Mouse (Mus musculus) stomach, embryonic 15.5 days (tissue): ENCODE results near the gene Rpn2. TPM values are rescaled to one million over a fixed set of nuclear protein-coding genes. Genes with fewer than 3 reads are reported as not detected.

Source experiments
- ATAC-seq: fragments of 200-750 bp; cut with Nextera tagmentation; 2 replicates; pipeline ENCODE4 v1.8.0; 2017; ENCODE audit warnings: low read depth, moderate number of reproducible peaks, moderate TSS enrichment; ENCODE audit not compliant: insufficient read depth, low FRiP score
- H3K27ac ChIP-seq: fragments of 300-500 bp; sonication (generic); 2 replicates; pipeline ENCODE4 v1.5.1; 2015; ENCODE audit warnings: mild to moderate bottlenecking, inconsistent platforms
- H3K27me3 ChIP-seq: fragments of 300-500 bp; sonication (generic); replicated peaks from 2 replicates; pipeline ENCODE4 v1.6.1; 2015; ENCODE audit warnings: inconsistent platforms
- H3K36me3 ChIP-seq: fragments of 300-500 bp; sonication (generic); 2 replicates; pipeline ENCODE4 v1.6.1; 2015; ENCODE audit warnings: inconsistent platforms
- H3K4me1 ChIP-seq: fragments of 300-500 bp; sonication (generic); 2 replicates; pipeline ENCODE4 v1.6.1; 2015; ENCODE audit warnings: inconsistent platforms
- H3K4me2 ChIP-seq: fragments of 300-500 bp; sonication (generic); 2 replicates; pipeline ENCODE4 v1.6.1; 2015; ENCODE audit warnings: mild to moderate bottlenecking, inconsistent platforms
- H3K4me3 ChIP-seq: fragments of 300-500 bp; sonication (generic); replicated peaks from 2 replicates; pipeline ENCODE4 v1.5.1; 2015; ENCODE audit warnings: inconsistent platforms
- H3K9ac ChIP-seq: fragments of 300-500 bp; sonication (generic); 2 replicates; pipeline ENCODE4 v1.6.1; 2015; ENCODE audit warnings: inconsistent platforms
- H3K9me3 ChIP-seq: fragments of 300-500 bp; sonication (generic); 2 replicates; pipeline ENCODE4 v1.6.1; 2016; ENCODE audit warnings: inconsistent platforms
- WGBS: fragments of 180-500 bp; shearing (Covaris S2); methylation state at CpG from one replicate; pipeline ENCODE4 v1.1.7; 2015; 5-methylcytosine and 5-hydroxymethylcytosine counted together
- polyA plus RNA-seq: library from polyadenylated mRNA; unstranded; fragments of >200 nt; fragmentation: Nextera tagmentation; extraction: Ambion mirVana; gene quantifications from 2 replicates; pipeline ENCODE4 v1.2.1, GENCODE M21; 2015

The Rpn2 gene
- polyA plus RNA-seq, 1 experiment from 2014 or later = 308 TPM

DNA sequence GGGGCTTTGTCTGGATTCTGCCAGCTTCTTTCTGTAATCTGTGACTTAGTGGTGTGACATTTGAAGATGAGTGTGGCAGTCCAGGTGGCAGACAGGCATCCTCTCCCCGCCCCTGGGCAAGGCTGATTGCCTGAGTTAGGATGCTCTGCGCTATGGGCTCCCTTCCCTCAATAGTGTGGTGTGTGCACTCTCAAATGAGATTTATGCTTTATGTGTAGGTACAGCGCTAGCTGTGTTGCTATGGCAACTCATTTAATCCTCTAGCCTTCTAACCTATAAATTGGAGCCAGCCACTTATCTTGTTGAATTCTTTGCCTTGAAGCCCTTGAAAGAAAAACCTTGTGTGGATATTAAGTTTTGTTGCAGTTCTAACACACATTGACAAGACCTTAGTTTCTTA is 34.9 kb downstream of the Rpn2 start:
- H3K27ac ChIP-seq = no peak overlapping the region
- no peaks in the 10 kb centered on the region for H3K27me3 ChIP-seq
- H3K4me1 ChIP-seq = 0 out of 2 replicates have a peak, but pooled peaks cover 2% of the 10 kb centered on the region
- no peak overlapping the region for H3K9ac ChIP-seq
- ATAC-seq = no peak
- WGBS = 81% methylated on average over 3 of the region's 3 CpGs
- no peak overlapping the region for H3K4me3 ChIP-seq
- no peak overlapping the region for H3K4me2 ChIP-seq
- H3K36me3 ChIP-seq = peaks cover 73% of the 10 kb centered on the region
- H3K9me3 ChIP-seq = no peaks in the 10 kb centered on the region

DNA sequence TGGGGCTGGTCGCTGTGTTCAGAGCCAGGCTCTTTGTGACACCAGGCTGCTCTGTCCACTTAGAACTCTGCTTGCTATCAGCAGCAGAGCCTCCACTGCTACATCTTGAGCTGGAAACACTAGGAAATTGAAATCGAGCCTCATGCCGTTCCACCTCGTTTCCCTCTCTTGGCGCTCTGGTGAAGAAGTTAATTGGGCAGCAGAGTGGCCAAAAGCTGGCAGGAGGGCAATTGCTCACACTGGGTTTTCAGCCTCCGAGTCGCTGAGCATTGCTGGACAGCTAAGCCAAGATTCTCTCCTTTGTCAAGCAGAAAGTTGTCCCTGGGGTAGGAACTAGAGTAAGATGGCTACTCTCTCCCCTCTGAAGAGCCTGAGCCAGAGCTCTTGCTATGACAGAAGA is 35.5 kb downstream of the Rpn2 start:
- no peak overlapping the region for H3K27ac ChIP-seq
- 91% methylated on average over 7 of the region's 7 CpGs for WGBS

GRCm38 (mm10) chr2:157315486-157315885 is 36.7 kb downstream of the Rpn2 start:
- 89% methylated on average over 6 of the region's 6 CpGs for WGBS
- Histone ChIP-seq H3K36me3 (peaks cover 67% of the 10 kb centered on the region), H3K27me3 (no peaks in the 10 kb centered on the region), H3K4me2 (no peak overlapping the region), H3K4me1 (no peaks in the 10 kb centered on the region), H3K9me3 (no peaks in the 10 kb centered on the region), H3K9ac (no peak overlapping the region), H3K4me3 (no peak overlapping the region), H3K27ac (no peak overlapping the region)
- ATAC-seq = no peak

More for the DNA sequence above, 35.5 kb downstream of the Rpn2 start:
- Histone ChIP-seq H3K9ac (no peak overlapping the region), H3K4me2 (no peak overlapping the region), H3K27me3 (no peaks in the 10 kb centered on the region), H3K4me3 (no peak overlapping the region), H3K9me3 (no peaks in the 10 kb centered on the region), H3K36me3 (peaks cover 68% of the 10 kb centered on the region), H3K4me1 (no peaks in the 10 kb centered on the region)
- ATAC-seq = no peak

GRCm38 (mm10) chr2:157316358-157316933 is 37.6 kb downstream of the Rpn2 start:
- H3K27me3 ChIP-seq = no peaks in the 10 kb centered on the region
- no peaks in the 10 kb centered on the region for H3K9me3 ChIP-seq
- no peak overlapping the region for H3K4me2 ChIP-seq
- no peak overlapping the region for H3K4me3 ChIP-seq
- no peak overlapping the region for H3K9ac ChIP-seq
- H3K4me1 ChIP-seq = 0 out of 2 replicates have a peak, but pooled peaks cover 2% of the 10 kb centered on the region
- WGBS = 79% methylated on average over 14 of the region's 14 CpGs
- H3K27ac ChIP-seq = no peak overlapping the region
- ATAC-seq = no peak; the same call in 1 of the 2 replicates
- H3K36me3 ChIP-seq = peaks cover 59% of the 10 kb centered on the region

- no peak overlapping the region for H3K27ac ChIP-seq
- H3K4me3 ChIP-seq = no peak overlapping the region
- peaks cover 63% of the 10 kb centered on the region for H3K36me3 ChIP-seq
Measured at GRCm38 (mm10) chr2:157317220-157317619, 38.4 kb downstream of the Rpn2 start.

GRCm38 (mm10) chr2:157320135-157320534 is 41.3 kb downstream of the Rpn2 start:
- ATAC-seq = no peak
- no peaks in the 10 kb centered on the region for H3K9me3 ChIP-seq
- no peak overlapping the region for H3K9ac ChIP-seq
- WGBS = 78% methylated on average over 8 of the region's 8 CpGs
- H3K27ac ChIP-seq = peak overlapping the region; percentile 18; the same call in 1 of the 2 replicates
- no peaks in the 10 kb centered on the region for H3K27me3 ChIP-seq
- no peak overlapping the region for H3K4me2 ChIP-seq
- 0 out of 2 replicates have a peak, but pooled peaks cover 2% of the 10 kb centered on the region for H3K4me1 ChIP-seq
- peaks cover 65% of the 10 kb centered on the region for H3K36me3 ChIP-seq
- no peak overlapping the region for H3K4me3 ChIP-seq

More at GRCm38 (mm10) chr2:157317220-157317619, 38.4 kb downstream of the Rpn2 start:
- H3K4me1 ChIP-seq = 0 out of 2 replicates have a peak, but pooled peaks cover 2% of the 10 kb centered on the region
- H3K4me2 ChIP-seq = no peak overlapping the region
- 83% methylated on average over 6 of the region's 6 CpGs for WGBS
- no peaks in the 10 kb centered on the region for H3K9me3 ChIP-seq
- H3K27me3 ChIP-seq = no peaks in the 10 kb centered on the region
- no peak for ATAC-seq
- H3K9ac ChIP-seq = no peak overlapping the region

GRCm38 (mm10) chr2:157320886-157321285 is 42.1 kb downstream of the Rpn2 start:
- ATAC-seq = 0 out of 2 replicates have a peak, but pooled peaks have one; percentile 11

DNA sequence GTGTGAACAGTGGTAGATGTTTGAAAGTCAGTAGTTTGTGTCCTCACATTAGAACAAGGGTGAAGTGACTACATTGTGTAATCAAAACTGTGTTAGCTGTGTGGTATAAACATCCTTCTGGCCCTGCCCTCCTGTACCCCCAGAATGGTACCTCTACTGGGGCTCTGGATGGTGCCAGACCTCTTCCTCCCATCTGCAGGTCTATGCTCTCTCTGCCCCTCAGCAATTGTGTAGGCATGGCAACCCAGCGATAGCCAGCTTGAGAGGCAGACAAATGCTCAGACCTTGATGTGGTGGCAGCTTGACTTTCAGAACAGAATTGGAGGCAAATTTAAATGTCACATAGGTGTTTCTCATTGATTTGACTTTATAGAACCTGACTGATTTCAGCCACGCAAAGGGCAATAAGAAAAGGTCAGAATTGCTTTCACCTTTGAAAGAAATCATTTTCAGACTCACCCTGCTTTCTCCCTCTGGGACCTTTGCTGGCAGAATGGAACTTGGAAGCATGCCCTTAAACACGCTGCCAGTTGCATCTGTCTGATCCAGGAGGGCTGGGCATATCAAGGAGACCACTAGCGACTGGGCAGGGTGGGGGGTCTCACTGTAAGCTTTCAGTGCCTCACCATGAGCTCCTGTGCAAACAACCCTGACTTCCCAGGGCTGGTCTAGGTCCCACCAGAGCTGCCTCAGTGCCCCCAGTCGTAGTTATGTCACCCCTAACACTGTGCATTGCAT is 43.4 kb downstream of the Rpn2 start:
- peaks cover 66% of the 10 kb centered on the region for H3K36me3 ChIP-seq
- 0 out of 2 replicates have a peak, but pooled peaks cover 2% of the 10 kb centered on the region for H3K4me1 ChIP-seq
- no peaks in the 10 kb centered on the region for H3K27me3 ChIP-seq
- H3K4me3 ChIP-seq = no peak overlapping the region
- no peak overlapping the region for H3K4me2 ChIP-seq
- H3K9me3 ChIP-seq = no peaks in the 10 kb centered on the region
- no peak for ATAC-seq
- no peak overlapping the region for H3K9ac ChIP-seq
- H3K27ac ChIP-seq = no peak overlapping the region
- 87% methylated on average over 5 of the region's 5 CpGs for WGBS

More at GRCm38 (mm10) chr2:157320886-157321285, 42.1 kb downstream of the Rpn2 start:
- no peak overlapping the region for H3K4me2 ChIP-seq
- peaks cover 69% of the 10 kb centered on the region for H3K36me3 ChIP-seq
- H3K9ac ChIP-seq = no peak overlapping the region
- no peaks in the 10 kb centered on the region for H3K9me3 ChIP-seq
- 0 out of 2 replicates have a peak overlapping the region, but pooled peaks have one; percentile 28 for H3K27ac ChIP-seq
- H3K4me1 ChIP-seq = 0 out of 2 replicates have a peak, but pooled peaks cover 2% of the 10 kb centered on the region
- no peaks in the 10 kb centered on the region for H3K27me3 ChIP-seq
- 42% methylated on average over 5 of the region's 5 CpGs for WGBS
- H3K4me3 ChIP-seq = no peak overlapping the region

- Histone ChIP-seq H3K27me3 (no peaks in the 10 kb centered on the region), H3K9me3 (no peaks in the 10 kb centered on the region), H3K4me2 (no peak overlapping the region), H3K4me3 (no peak overlapping the region), H3K36me3 (peaks cover 51% of the 10 kb centered on the region), H3K27ac (no peak overlapping the region), H3K9ac (no peak overlapping the region), H3K4me1 (0 out of 2 replicates have a peak, but pooled peaks cover 2% of the 10 kb centered on the region)
- WGBS = 79% methylated on average over 2 of the region's 2 CpGs
- ATAC-seq = no peak
Measured at GRCm38 (mm10) chr2:157325238-157325637, 46.4 kb downstream of the Rpn2 start.

GRCm38 (mm10) chr2:157328106-157328505 is 49.3 kb downstream of the Rpn2 start:
- no peak for ATAC-seq
- WGBS = 43% methylated on average over 5 of the region's 5 CpGs
- no peaks in the 10 kb centered on the region for H3K9me3 ChIP-seq
- H3K4me2 ChIP-seq = no peak overlapping the region
- no peaks in the 10 kb centered on the region for H3K27me3 ChIP-seq
- H3K27ac ChIP-seq = no peak overlapping the region
- no peak overlapping the region for H3K9ac ChIP-seq
- no peaks in the 10 kb centered on the region for H3K4me1 ChIP-seq
- no peak overlapping the region for H3K4me3 ChIP-seq
- peaks cover 31% of the 10 kb centered on the region for H3K36me3 ChIP-seq

DNA sequence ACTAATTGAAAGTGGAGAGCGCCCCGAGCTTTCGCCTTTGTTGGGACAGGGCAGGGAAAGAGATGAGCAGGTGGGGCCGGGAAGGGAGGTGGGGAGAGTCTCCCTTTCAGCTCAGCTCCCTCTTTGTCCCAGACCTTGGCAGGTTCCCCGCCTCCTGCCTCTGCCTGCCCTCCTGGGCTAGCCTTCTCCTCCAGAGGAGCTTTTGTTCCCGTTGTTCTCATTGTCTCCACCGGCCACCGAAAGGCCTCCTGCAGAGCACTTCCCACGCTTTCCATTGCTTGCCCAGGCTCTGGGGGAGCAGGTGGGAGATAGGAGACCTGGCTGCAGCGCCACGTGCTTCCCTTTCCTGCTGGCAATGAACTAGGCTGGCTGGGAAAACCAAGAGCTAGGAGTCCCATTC is 49.8 kb downstream of the Rpn2 start:
- Histone ChIP-seq H3K36me3 (peaks cover 27% of the 10 kb centered on the region), H3K4me2 (no peak overlapping the region), H3K4me3 (no peak overlapping the region), H3K4me1 (no peaks in the 10 kb centered on the region), H3K9ac (no peak overlapping the region), H3K9me3 (no peaks in the 10 kb centered on the region), H3K27ac (no peak overlapping the region), H3K27me3 (no peaks in the 10 kb centered on the region)
- whole genome bisulfite sequencing = 38% methylated on average over 11 of the region's 11 CpGs
- no peak for ATAC-seq

DNA sequence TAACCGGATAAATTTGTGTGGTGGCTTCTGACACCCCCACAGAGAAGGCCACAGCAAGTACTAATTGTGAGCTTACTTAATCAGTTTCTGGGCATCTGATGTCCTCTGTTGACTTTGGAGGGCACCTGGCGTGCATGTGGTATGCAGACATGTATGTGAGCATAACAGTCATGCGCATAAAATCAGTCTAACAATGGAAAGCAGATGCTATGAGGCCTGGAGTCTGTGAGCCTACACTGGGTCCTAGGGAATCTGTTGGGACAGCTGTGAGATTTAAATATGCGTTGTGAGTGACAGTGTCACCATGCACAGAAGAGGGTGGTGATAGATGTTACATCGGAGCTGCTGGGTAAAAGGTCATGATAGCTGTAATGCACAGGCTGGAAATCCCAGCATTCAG is 53.2 kb downstream of the Rpn2 start:
- Histone ChIP-seq H3K27me3 (no peaks in the 10 kb centered on the region), H3K36me3 (no peaks in the 10 kb centered on the region), H3K9me3 (no peaks in the 10 kb centered on the region), H3K4me1 (no peaks in the 10 kb centered on the region), H3K4me2 (no peak overlapping the region), H3K27ac (no peak overlapping the region), H3K4me3 (no peak overlapping the region), H3K9ac (no peak overlapping the region)
- whole genome bisulfite sequencing = 86% methylated on average over 5 of the region's 5 CpGs
- no peak for ATAC-seq
